Mouse (Mus musculus) CH12.LX (cell line): ENCODE results near the gene Yif1a. TPM values are rescaled to one million over a fixed set of nuclear protein-coding genes. Genes with fewer than 3 reads are reported as not detected.

Source experiments
- DNase-seq: peaks from one replicate; pipeline ENCODE4 v3.0.0-alpha.2; 2013; ENCODE audit errors: extremely low read depth
- H3K27ac ChIP-seq: 2 replicates; pipeline ENCODE4 v1.5.1; 2012; ENCODE audit warnings: low read depth, mild to moderate bottlenecking, control low read depth, moderate library complexity; ENCODE audit not compliant: insufficient read depth
- H3K27me3 ChIP-seq: replicated peaks from 2 replicates; pipeline ENCODE3; 2012; ENCODE audit warnings: inconsistent platforms
- H3K36me3 ChIP-seq, 2 experiments: replicated peaks in 1 of 2; 2 replicates each; pipeline versions ENCODE3 to v1.6.1; 2012; ENCODE audit warnings: inconsistent platforms in 1 of 2, low read length in 1 of 2, mild to moderate bottlenecking in 1 of 2, mixed read lengths in 1 of 2, moderate library complexity in 1 of 2; ENCODE audit not compliant: control insufficient read depth in 1 of 2, insufficient read depth in 1 of 2
- H3K4me1 ChIP-seq, 2 experiments: 2 replicates each; pipeline ENCODE4 v1.6.1; 2012; ENCODE audit warnings: inconsistent platforms in 1 of 2, moderate library complexity in 1 of 2; ENCODE audit not compliant: insufficient read depth in 2 of 2, control insufficient read depth in 1 of 2
- H3K4me2 ChIP-seq: 2 replicates; pipeline ENCODE4 v1.6.1; 2012; ENCODE audit warnings: low read depth, mild to moderate bottlenecking, control low read depth; ENCODE audit not compliant: poor library complexity, insufficient read depth, severe bottlenecking
- H3K4me3 ChIP-seq, 3 experiments: fragments of 150-350 bp in 1 of 3; sonication (generic) in 1 of 3; replicated peaks in 1 of 3; 2 replicates each; pipeline versions ENCODE3 to v1.5.1; 2011 to 2012; ENCODE audit warnings: low read depth in 2 of 3, low read length in 2 of 3, mild to moderate bottlenecking in 2 of 3, moderate library complexity in 2 of 3, control low read depth in 1 of 3, improper control_type of control experiment in 1 of 3, inconsistent platforms in 1 of 3, mixed read lengths in 1 of 3; ENCODE audit not compliant: poor library complexity in 1 of 3
- H3K79me2 ChIP-seq: replicated peaks from 2 replicates; pipeline ENCODE4 v1.6.1; 2012; ENCODE audit warnings: mild to moderate bottlenecking, moderate library complexity; ENCODE audit not compliant: control insufficient read depth, poor library complexity, insufficient read depth, severe bottlenecking; ENCODE audit errors: extremely low read depth
- H3K9ac ChIP-seq: 2 replicates; pipeline ENCODE4 v1.6.1; 2012; ENCODE audit warnings: low read depth, mild to moderate bottlenecking, control low read depth, moderate library complexity; ENCODE audit not compliant: insufficient read depth
- H3K9me3 ChIP-seq: replicated peaks from 2 replicates; pipeline ENCODE3; 2012; ENCODE audit warnings: low read length, inconsistent platforms, mixed read lengths
- CTCF ChIP-seq, 2 experiments: IDR thresholded peaks in 1 of 2; conservative IDR thresholded peaks in 1 of 2; 2 replicates each; pipeline ENCODE4 v1.5.1; 2011 to 2012; ENCODE audit warnings: low read depth in 2 of 2, low read length in 2 of 2, improper control_type of control experiment in 1 of 2, inconsistent platforms in 1 of 2, mild to moderate bottlenecking in 1 of 2, moderate library complexity in 1 of 2
- HCFC1 ChIP-seq: IDR thresholded peaks from 2 replicates; pipeline ENCODE4 v1.6.1; 2012; ENCODE audit warnings: low read depth, mild to moderate bottlenecking, inconsistent platforms, low read length, improper control_type of control experiment
- RAD21 ChIP-seq: IDR thresholded peaks from 2 replicates; pipeline ENCODE4 v1.6.1; 2011; ENCODE audit warnings: low read depth, mild to moderate bottlenecking, low read length, improper control_type of control experiment, moderate library complexity
- UBTF ChIP-seq: IDR thresholded peaks from 2 replicates; pipeline ENCODE4 v1.6.1; 2012; ENCODE audit warnings: low read depth, mild to moderate bottlenecking, inconsistent platforms, low read length, improper control_type of control experiment, moderate library complexity
- ZNF384 ChIP-seq: IDR thresholded peaks from 2 replicates; pipeline ENCODE4 v1.6.1; 2012; ENCODE audit warnings: low read depth, low read length, improper control_type of control experiment, inconsistent platforms
- dilution Hi-C: fragments of 300-500 bp; cut with MboI; formaldehyde crosslinking; loops from 2 replicates; pipeline ENCODE4 v1.14.3; 2020; ENCODE audit warnings: low sequenced_read_pairs; ENCODE audit not compliant: extremely low pct_unique_long_range_greater_than_20kb, extremely low pct_ligation_motif_present
- in situ Hi-C: fragments of 300-500 bp; cut with MboI; formaldehyde crosslinking; loops from 3 replicates; pipeline ENCODE4 v1.14.3; 2019; ENCODE audit warnings: low sequenced_read_pairs, low pct_ligation_motif_present, low pct_unique_long_range_greater_than_20kb, mixed read lengths
- polyA plus RNA-seq: library from polyadenylated mRNA; unstranded; fragments of >175 nt; gene quantifications from 2 replicates; pipeline ENCODE4 v1.2.1, GENCODE M21; 2012; ENCODE audit warnings: low read depth; ENCODE audit not compliant: insufficient read length
- total RNA-seq, 2 experiments: library from RNA; depleted of rRNA; stranded (reverse); fragments of 300-350 nt in 1 of 2; fragments of >200 nt in 1 of 2; gene quantifications; 2 replicates each; pipeline ENCODE4 v1.2.3; 2012 to 2014

The Yif1a gene
- total and polyA plus RNA-seq, 3 experiments: 33.1 to 72.4 (median 65.0) TPM

- H3K4me3 ChIP-seq: no peak overlapping the region
- H3K9me3 ChIP-seq: peaks cover 8% of the 10 kb centered on the region
- no peak overlapping the region for H3K9ac ChIP-seq
- TF ChIP-seq ZNF384 (no peak), RAD21 (peak; percentile 2), CTCF (conservative IDR thresholded peaks at IDR 0.05 in 1 of 2, IDR thresholded peaks at IDR 0.05 in 1 of 2; ENCODE audit: low read depth in 2 of 2, low read length in 2 of 2) (peak in 1 of 2 experiments; percentile 22; a peak in 1 of 4 replicates)
- H3K27ac ChIP-seq: no peak overlapping the region
- DNase-seq: no peak
- dilution Hi-C loops: no loop called here
- in situ Hi-C loops: no loop called here
- H3K79me2 ChIP-seq: no peaks in the 10 kb centered on the region
- H3K27me3 ChIP-seq: peaks cover 80% of the 10 kb centered on the region
- H3K4me2 ChIP-seq: no peak overlapping the region
- H3K4me1 ChIP-seq: peaks cover 0 to 8% of the 10 kb centered on the region in 2 experiments; a peak in 2 of 4 replicates
- H3K36me3 ChIP-seq: no peaks in the 10 kb centered on the region
Measured at GRCm38 (mm10) chr19:5079279-5079678, 9.1 kb upstream of the Yif1a start.

DNA sequence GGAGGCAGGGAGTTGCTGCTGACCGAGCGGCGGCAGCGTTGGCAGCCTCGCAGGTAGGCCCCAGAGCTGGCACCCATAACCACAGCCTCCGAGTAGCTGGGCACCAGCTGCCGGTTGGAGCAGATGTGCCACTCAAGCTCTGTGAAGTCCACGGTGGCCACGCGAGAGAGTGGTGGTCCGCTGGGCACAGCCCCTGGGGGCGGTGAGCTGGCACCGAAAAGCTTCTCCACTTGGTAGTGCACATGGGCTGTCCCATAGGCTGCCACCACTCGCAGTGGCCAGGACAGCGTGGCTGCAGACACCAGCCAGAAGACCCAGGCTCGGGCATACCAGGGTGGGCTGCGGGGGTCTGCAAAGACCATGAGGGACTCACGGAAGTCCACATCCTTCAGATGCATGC is 6.3 kb upstream of the Yif1a start:
- dilution Hi-C loops (no loop called here), in situ Hi-C loops (no loop called here)
- no peak for DNase-seq
- no peak for TF ChIP-seq HCFC1
- Histone ChIP-seq H3K27ac (no peak overlapping the region), H3K27me3 (peaks cover 77% of the 10 kb centered on the region), H3K79me2 (no peaks in the 10 kb centered on the region), H3K4me2 (no peak overlapping the region), H3K9ac (no peak overlapping the region), H3K4me1 (peaks cover 0 to 9% of the 10 kb centered on the region in 2 experiments; a peak in 2 of 4 replicates), H3K9me3 (peaks cover 5% of the 10 kb centered on the region), H3K4me3 (no peak overlapping the region), H3K36me3 (no peaks in the 10 kb centered on the region)

- Histone ChIP-seq H3K27ac (peak overlapping the region; percentile 2; the same call in 1 of the 2 replicates), H3K79me2 (no peaks in the 10 kb centered on the region), H3K4me3 (no peak overlapping the region), H3K4me1 (peaks cover 4 to 13% of the 10 kb centered on the region in 2 experiments), H3K4me2 (no peak overlapping the region), H3K9ac (no peak overlapping the region), H3K27me3 (peaks cover 75% of the 10 kb centered on the region), H3K9me3 (peaks cover 5% of the 10 kb centered on the region)
- in situ Hi-C loops: no loop called here
- no peak for DNase-seq
- dilution Hi-C loops: no loop called here
- no peak for TF ChIP-seq RAD21
- no peak for TF ChIP-seq UBTF
- TF ChIP-seq, all 38 proteins: peak for 0
- no peaks in the 10 kb centered on the region for H3K36me3 ChIP-seq
Measured at GRCm38 (mm10) chr19:5082596-5082995, 5.7 kb upstream of the Yif1a start.
